Mouse (Mus musculus) Patski (cell line): ENCODE measurements around the gene Xrn2. TPM values are rescaled to one million over a fixed set of nuclear protein-coding genes. Genes with fewer than 3 reads are reported as not detected.

Experiments
- ATAC-seq: fragments of 100-300 bp; one replicate; pipeline ENCODE4 v1.8.0; 2021
- CTCF ChIA-PET: fragments of 350-600 bp; sonication (Branson Sonifier 250); formaldehyde crosslinking; loops from one replicate; lab custom pipeline; 2022; ENCODE audit warnings: inconsistent platforms; lab: Charles Lee
- POLR2A ChIA-PET: fragments of 350-600 bp; sonication (Branson Sonifier 250); formaldehyde crosslinking; loops from one replicate; lab custom pipeline; 2022; ENCODE audit warnings: antibody characterized with exemption, inconsistent platforms; lab: Charles Lee
- DNase-seq: peaks from one replicate; pipeline ENCODE4 v3.0.0-alpha.2; 2011; ENCODE audit warnings: low read depth, low spot score
- H3K27me3 ChIP-seq: fragments of 371-371 bp; one replicate; pipeline ENCODE4 v1.5.1; 2021
- CTCF ChIP-seq: fragments of 100-300 bp; IDR thresholded peaks from one replicate; pipeline ENCODE4 v1.5.1; 2021
- in situ Hi-C: fragments of 300-500 bp; cut with MboI; formaldehyde crosslinking; loops from 3 replicates; pipeline ENCODE4 v1.11.1; 2018; ENCODE audit warnings: low pct_unique_long_range_greater_than_20kb, mixed read lengths
- polyA plus RNA-seq: library from polyadenylated mRNA; unstranded; gene quantifications from one replicate; pipeline ENCODE4 v1.2.3, GENCODE M21; 2021

The Xrn2 gene
- polyA plus RNA-seq = 85.6 TPM

- POLR2A ChIA-PET = interaction anchor here (0.6 kb wide), 1 partner anchor 9 kb away, joined by 3 read pairs; no protein-coding TSS in a partner anchor
- no peaks in the 10 kb centered on the region for H3K27me3 ChIP-seq
- peak; percentile 83 for ATAC-seq
- CTCF ChIA-PET = interaction anchor here (1.2 to 5.6 kb wide), 2 partner anchors 14 to 54 kb away, joined by 3 to 19 read pairs; no protein-coding TSS in a partner anchor
- no peak for TF ChIP-seq CTCF
- peak; percentile 69 for DNase-seq
- in situ Hi-C loops = no loop called here
These were observed at the start of gene Xrn2 for GRCm38 (mm10) chr2:147012623-147013184. Gene Xrn2, plus strand, starts transcription at chr2:147012996.

- no peaks in the 10 kb centered on the region for H3K27me3 ChIP-seq
- DNase-seq = no peak
- POLR2A ChIA-PET = no interaction called here
- in situ Hi-C loops = no loop called here
- ATAC-seq = no peak
- TF ChIP-seq CTCF = no peak
- CTCF ChIA-PET = interaction anchor here (1.3 kb wide), 1 partner anchor 16 kb away, joined by 5 read pairs; no protein-coding TSS in a partner anchor
These were observed 37.8 kb upstream of the Xrn2 start for GRCm38 (mm10) chr2:146975024-146975423.

- CTCF ChIA-PET = interaction anchor here (1.3 kb wide), 1 partner anchor 16 kb away, joined by 5 read pairs; no protein-coding TSS in a partner anchor
- DNase-seq = no peak
- ATAC-seq = no peak
- no peaks in the 10 kb centered on the region for H3K27me3 ChIP-seq
- POLR2A ChIA-PET = no interaction called here
- no peak for TF ChIP-seq CTCF
- in situ Hi-C loops = no loop called here
These were observed 37.3 kb upstream of the Xrn2 start for GRCm38 (mm10) chr2:146975453-146976028.

- ChIA-PET CTCF (interaction anchor here (2.8 kb wide), 1 partner anchor 23 kb away, joined by 10 read pairs; no protein-coding TSS in a partner anchor), POLR2A (no interaction called here)
- ATAC-seq (no peak), DNase-seq (no peak)
- TF ChIP-seq CTCF = no peak
- H3K27me3 ChIP-seq = peaks cover 10% of the 10 kb centered on the region
- in situ Hi-C loops = no loop called here
These were observed 30.0 kb upstream of the Xrn2 start for GRCm38 (mm10) chr2:146982786-146983185.

GRCm38 (mm10) chr2:146984831-146985230 lies 28.0 kb upstream of the Xrn2 start:
- in situ Hi-C loops = no loop called here

GRCm38 (mm10) chr2:146985807-146986206 lies 27.0 kb upstream of the Xrn2 start:
- POLR2A ChIA-PET = no interaction called here
- no peak for TF ChIP-seq CTCF
- H3K27me3 ChIP-seq = peaks cover 26% of the 10 kb centered on the region
- CTCF ChIA-PET = interaction anchor here (1.8 kb wide), 1 partner anchor 12 kb away, joined by 5 read pairs; no protein-coding TSS in a partner anchor
- in situ Hi-C loops = no loop called here
- ATAC-seq = no peak
- DNase-seq = no peak

More at GRCm38 (mm10) chr2:146984831-146985230, 28.0 kb upstream of the Xrn2 start:
- no peak for DNase-seq
- no peak for TF ChIP-seq CTCF
- ChIA-PET POLR2A (no interaction called here), CTCF (interaction anchor here (1.8 to 2.8 kb wide), 2 partner anchors 11 to 25 kb away, joined by 5 to 10 read pairs; no protein-coding TSS in a partner anchor)
- peaks cover 17% of the 10 kb centered on the region for H3K27me3 ChIP-seq
- no peak for ATAC-seq

- H3K27me3 ChIP-seq = peaks cover 32% of the 10 kb centered on the region
- ATAC-seq (no peak), DNase-seq (no peak)
- TF ChIP-seq CTCF = no peak
- in situ Hi-C loops = no loop called here
- ChIA-PET POLR2A (no interaction called here), CTCF (interaction anchor here (1.8 to 2.0 kb wide), 2 partner anchors 13 to 27 kb away, joined by 5 read pairs; no protein-coding TSS in a partner anchor)
These were observed 26.4 kb upstream of the Xrn2 start for GRCm38 (mm10) chr2:146986429-146986828.

GRCm38 (mm10) chr2:147007265-147007664 lies 5.5 kb upstream of the Xrn2 start:
- no peak for ATAC-seq
- in situ Hi-C loops = no loop called here
- POLR2A ChIA-PET = no interaction called here

GRCm38 (mm10) chr2:147009084-147009483 lies 3.7 kb upstream of the Xrn2 start:
- POLR2A ChIA-PET = no interaction called here
- ATAC-seq = no peak
- no peaks in the 10 kb centered on the region for H3K27me3 ChIP-seq
- CTCF ChIA-PET = interaction anchor here (0.9 kb wide), 1 partner anchor 38 kb away, joined by 3 read pairs; no protein-coding TSS in a partner anchor
- in situ Hi-C loops = no loop called here
- no peak for DNase-seq
- no peak for TF ChIP-seq CTCF

More at GRCm38 (mm10) chr2:147007265-147007664, 5.5 kb upstream of the Xrn2 start:
- no peaks in the 10 kb centered on the region for H3K27me3 ChIP-seq
- no peak for DNase-seq
- CTCF ChIA-PET = interaction anchor here (0.8 kb wide), 1 partner anchor 48 kb away, joined by 3 read pairs; no protein-coding TSS in a partner anchor
- no peak for TF ChIP-seq CTCF

- no peak for TF ChIP-seq CTCF
- DNase-seq (no peak), ATAC-seq (no peak)
- ChIA-PET POLR2A (no interaction called here), CTCF (no interaction called here)
- in situ Hi-C loops = no loop called here
- no peaks in the 10 kb centered on the region for H3K27me3 ChIP-seq
These were observed 2.7 kb upstream of the Xrn2 start for GRCm38 (mm10) chr2:147010141-147010540.

- in situ Hi-C loops = no loop called here
- no peak for TF ChIP-seq CTCF
- ATAC-seq (no peak), DNase-seq (no peak)
- no peaks in the 10 kb centered on the region for H3K27me3 ChIP-seq
- CTCF ChIA-PET = no interaction called here
- POLR2A ChIA-PET = interaction anchor here (0.6 to 0.7 kb wide), 2 partner anchors 35 to 50 kb away, joined by 3 to 4 read pairs; no protein-coding TSS in a partner anchor
These were observed 1.8 kb upstream of the Xrn2 start for GRCm38 (mm10) chr2:147010952-147011351.
